Mouse (Mus musculus) kidney, embryonic 16.5 days (tissue): ENCODE results near the gene Myof. TPM values are rescaled to one million over a fixed set of nuclear protein-coding genes. Genes with fewer than 3 reads are reported as not detected.
A peak's percentile ranks its signal among the peaks of the same experiment; 100 is the strongest.

Source experiments
- ATAC-seq: fragments of 200-750 bp; cut with Nextera tagmentation; 2 replicates; pipeline ENCODE4 v1.8.0; 2017; ENCODE audit warnings: moderate TSS enrichment; ENCODE audit not compliant: low FRiP score, low TSS enrichment
- H3K27ac ChIP-seq: fragments of 300-500 bp; sonication (generic); 2 replicates; pipeline ENCODE4 v1.5.1; 2014; ENCODE audit warnings: low read length
- H3K27me3 ChIP-seq: fragments of 300-500 bp; sonication (generic); 2 replicates; pipeline ENCODE4 v1.6.1; 2014; ENCODE audit warnings: low read length, control low read depth, mixed read lengths; ENCODE audit not compliant: insufficient read depth
- H3K36me3 ChIP-seq: fragments of 300-500 bp; sonication (generic); 2 replicates; pipeline ENCODE4 v1.6.1; 2014; ENCODE audit warnings: low read length, control low read depth, mixed read lengths; ENCODE audit not compliant: insufficient read depth
- H3K4me1 ChIP-seq: fragments of 300-500 bp; sonication (generic); 2 replicates; pipeline ENCODE4 v1.6.1; 2014; ENCODE audit warnings: low read length, control low read depth, mixed read lengths; ENCODE audit not compliant: insufficient read depth
- H3K4me2 ChIP-seq: fragments of 300-500 bp; sonication (generic); replicated peaks from 2 replicates; pipeline ENCODE4 v1.6.1; 2014; ENCODE audit warnings: low read depth, low read length
- H3K4me3 ChIP-seq: fragments of 300-500 bp; sonication (generic); 2 replicates; pipeline ENCODE4 v1.5.1; 2014; ENCODE audit warnings: mild to moderate bottlenecking, low read length
- H3K9ac ChIP-seq: fragments of 300-500 bp; sonication (generic); replicated peaks from 2 replicates; pipeline ENCODE4 v1.6.1; 2014; ENCODE audit warnings: low read length
- H3K9me3 ChIP-seq: fragments of 300-500 bp; sonication (generic); 2 replicates; pipeline ENCODE4 v1.6.1; 2016; ENCODE audit warnings: low read length, control low read depth
- WGBS: fragments of 180-500 bp; shearing (Covaris S2); extraction: QIAGEN DNeasy Blood & Tissue Kit; methylation state at CpG from one replicate; pipeline ENCODE4 v1.1.7; 2014; 5-methylcytosine and 5-hydroxymethylcytosine counted together
- polyA plus RNA-seq: library from polyadenylated mRNA; unstranded; fragments of >200 nt; fragmentation: Nextera tagmentation; extraction: Ambion mirVana; gene quantifications from 2 replicates; pipeline ENCODE4 v1.2.1, GENCODE M21; 2015

Myof gene
- polyA plus RNA-seq, 1 experiment from 2014 or later, result 20.9 TPM

DNA sequence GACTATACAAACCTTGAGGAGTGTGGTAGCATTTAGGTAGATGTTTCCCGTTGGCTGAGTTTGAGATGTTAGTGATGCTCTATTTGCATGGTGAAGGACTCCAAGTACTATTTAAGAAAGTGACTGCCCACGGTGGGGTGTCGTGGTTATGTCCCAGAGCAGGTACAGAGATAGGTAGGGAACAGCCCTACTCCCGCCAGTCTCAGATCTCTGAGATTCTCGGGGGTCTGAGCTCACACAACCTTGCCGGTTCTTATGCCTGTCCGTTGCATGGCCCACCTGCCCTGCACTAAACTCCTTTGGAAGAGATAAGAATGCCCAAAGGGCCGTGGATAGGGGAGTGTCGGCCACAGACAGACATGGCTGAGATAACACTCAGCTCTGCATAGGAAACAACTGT lies 12.2 kb downstream of the Myof start:
- Histone ChIP-seq H3K9ac (no peak overlapping the region), H3K27ac (no peak overlapping the region; the same call in 1 of the 2 replicates), H3K4me2 (0 out of 2 replicates have a peak overlapping the region, but pooled peaks have one; percentile 22), H3K4me1 (peaks cover 52% of the 10 kb centered on the region), H3K27me3 (no peaks in the 10 kb centered on the region), H3K9me3 (no peaks in the 10 kb centered on the region), H3K4me3 (no peak overlapping the region), H3K36me3 (no peaks in the 10 kb centered on the region)
- no peak for ATAC-seq
- 58% methylated on average over 9 of the region's 9 CpGs for WGBS

DNA sequence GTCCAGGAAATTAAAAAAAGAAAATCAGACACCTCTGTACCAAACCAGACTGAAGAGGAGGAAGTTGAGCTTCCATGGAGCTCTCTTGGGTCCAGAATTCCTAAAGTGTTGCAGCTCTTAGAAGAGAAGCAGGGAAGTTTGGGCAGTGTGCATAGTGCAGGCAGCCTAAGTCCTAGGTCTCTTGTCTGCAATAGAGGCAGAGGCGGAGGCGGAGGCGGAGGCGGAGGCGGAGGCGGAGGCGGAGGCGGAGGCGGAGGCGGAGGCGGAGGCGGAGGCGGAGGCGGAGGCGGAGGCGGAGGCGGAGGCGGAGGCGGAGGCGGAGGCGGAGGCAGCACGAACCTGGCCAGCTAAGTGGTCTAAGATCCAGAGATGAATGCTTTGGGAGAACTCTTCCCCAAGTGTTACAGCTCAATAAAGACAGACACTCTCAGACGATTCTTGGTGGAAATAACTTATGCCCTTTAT lies 12.7 kb downstream of the Myof start:
- Histone ChIP-seq H3K4me1 (peaks cover 57% of the 10 kb centered on the region), H3K9me3 (no peaks in the 10 kb centered on the region), H3K27ac (peak overlapping the region; percentile 94), H3K4me3 (peak overlapping the region; percentile 23; the same call in 1 of the 2 replicates), H3K27me3 (no peaks in the 10 kb centered on the region), H3K9ac (peak overlapping the region; percentile 49), H3K36me3 (no peaks in the 10 kb centered on the region), H3K4me2 (peak overlapping the region; percentile 46)
- 0 out of 2 replicates have a peak, but pooled peaks have one; percentile 43 for ATAC-seq
- WGBS, result 1% methylated on average over 13 of the region's 23 CpGs

DNA sequence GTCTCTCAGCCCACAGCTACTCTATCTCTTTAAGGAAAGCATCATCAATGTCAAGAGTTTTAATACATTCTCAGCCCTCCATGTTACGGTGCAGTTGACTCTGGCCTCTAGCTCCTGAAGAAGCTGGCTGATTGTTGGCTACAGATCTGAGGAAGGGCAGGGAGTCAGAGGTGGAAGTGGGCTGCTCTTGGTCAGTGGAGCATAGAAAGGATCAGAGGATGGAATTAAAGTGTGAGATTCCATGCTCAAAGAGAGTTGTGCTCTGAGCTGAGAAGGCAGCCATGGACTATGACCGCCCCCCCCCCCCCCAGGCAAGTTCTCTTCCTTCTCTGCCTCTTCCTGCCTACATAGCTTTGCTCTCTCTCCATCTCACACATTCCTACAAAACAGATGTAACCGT lies 13.5 kb downstream of the Myof start:
- H3K9ac ChIP-seq, result peak overlapping the region; percentile 7
- 0 out of 2 replicates have a peak overlapping the region, but pooled peaks have one; percentile 23 for H3K4me3 ChIP-seq
- ATAC-seq, result peak; percentile 71

DNA sequence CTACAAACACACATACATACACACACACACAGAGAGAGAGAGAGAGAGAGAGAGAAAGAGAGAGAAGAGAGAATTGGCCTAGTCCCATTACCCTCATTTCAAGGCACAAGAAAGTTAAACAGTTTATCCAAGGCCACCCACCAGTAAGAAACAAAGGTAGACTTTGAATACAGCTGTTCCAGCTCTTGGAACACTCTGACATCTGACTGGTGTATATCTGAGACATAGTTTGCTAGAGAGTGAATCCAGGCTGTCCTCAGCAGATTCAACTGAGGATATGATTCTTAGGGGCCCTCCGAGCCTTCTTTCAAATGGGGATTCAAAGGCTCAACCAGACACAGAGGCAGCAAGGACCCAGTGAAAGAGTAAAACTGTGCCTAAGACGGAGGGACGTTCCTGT lies 14.1 kb downstream of the Myof start:
- no peak for ATAC-seq
- Histone ChIP-seq H3K4me2 (peak overlapping the region; percentile 46), H3K4me1 (peaks cover 66% of the 10 kb centered on the region), H3K27ac (peak overlapping the region; percentile 94), H3K9ac (no peak overlapping the region; the same call in 1 of the 2 replicates), H3K36me3 (no peaks in the 10 kb centered on the region), H3K4me3 (no peak overlapping the region), H3K27me3 (no peaks in the 10 kb centered on the region), H3K9me3 (no peaks in the 10 kb centered on the region)
- 74% methylated on average over 3 of the region's 3 CpGs for WGBS

More for the DNA sequence above, 13.5 kb downstream of the Myof start:
- H3K36me3 ChIP-seq, result no peaks in the 10 kb centered on the region
- 32% methylated on average over 3 of the region's 3 CpGs for WGBS
- H3K27me3 ChIP-seq, result no peaks in the 10 kb centered on the region
- H3K4me1 ChIP-seq, result peaks cover 63% of the 10 kb centered on the region
- H3K27ac ChIP-seq, result peak overlapping the region; percentile 94
- peak overlapping the region; percentile 46 for H3K4me2 ChIP-seq
- no peaks in the 10 kb centered on the region for H3K9me3 ChIP-seq

DNA sequence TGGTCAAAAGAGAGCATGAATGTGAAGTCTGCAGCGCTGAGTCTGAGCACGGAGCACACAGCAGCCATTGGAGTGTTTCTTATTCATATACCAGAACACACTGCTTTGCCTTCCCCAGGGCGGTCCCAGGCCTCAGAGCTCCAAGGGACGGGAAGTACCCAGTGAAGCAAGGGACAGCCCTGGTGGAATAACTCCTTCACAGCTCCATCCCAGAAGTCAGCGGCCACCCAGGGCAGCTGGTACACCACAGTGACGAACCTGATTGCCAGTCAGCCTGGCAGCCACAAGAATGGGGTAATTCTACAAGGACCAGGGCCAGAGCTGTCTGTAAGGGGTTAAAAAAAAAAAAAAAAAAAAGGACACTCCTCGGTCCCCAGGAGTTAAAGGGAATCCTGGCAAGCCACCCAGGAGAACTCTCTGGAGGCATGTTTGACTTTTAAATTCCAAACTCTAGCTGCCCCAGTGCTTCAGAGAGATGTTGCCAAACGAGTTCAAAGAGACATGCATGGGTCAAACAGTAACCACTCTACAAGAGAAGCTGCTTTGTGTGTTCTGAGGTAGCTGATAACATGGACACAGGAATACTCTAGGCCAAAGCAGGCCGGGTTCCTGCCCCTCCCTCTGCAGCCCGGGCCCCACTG lies 15.4 kb downstream of the Myof start:
- Histone ChIP-seq H3K27me3 (no peaks in the 10 kb centered on the region), H3K4me3 (no peak overlapping the region), H3K4me1 (peaks cover 68% of the 10 kb centered on the region), H3K4me2 (no peak overlapping the region; the same call in 1 of the 2 replicates), H3K9me3 (no peaks in the 10 kb centered on the region), H3K36me3 (no peaks in the 10 kb centered on the region), H3K9ac (0 out of 2 replicates have a peak overlapping the region, but pooled peaks have one; percentile 29), H3K27ac (peak overlapping the region; percentile 94)
- ATAC-seq, result no peak
- 56% methylated on average over 10 of the region's 10 CpGs for WGBS

DNA sequence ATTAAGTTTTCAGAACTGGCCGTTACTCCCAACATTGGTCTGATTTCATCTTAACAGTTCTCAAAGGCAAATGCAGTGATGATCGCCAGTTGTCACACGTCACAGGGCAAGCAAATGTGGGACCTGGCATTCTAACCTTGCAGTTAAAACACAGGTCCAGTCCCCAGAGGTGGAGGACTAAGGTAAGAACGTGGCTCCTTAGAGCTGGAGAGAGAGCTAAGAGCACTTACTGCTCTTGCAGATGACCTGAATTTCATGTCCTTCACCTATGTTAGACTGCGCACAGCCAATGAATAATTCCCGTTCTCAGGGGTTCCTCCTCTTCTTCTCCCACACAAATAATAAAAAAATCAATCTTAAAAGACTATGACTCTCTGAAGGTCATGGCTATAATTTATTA lies 16.0 kb downstream of the Myof start:
- no peak for ATAC-seq
- H3K27ac ChIP-seq, result peak overlapping the region; percentile 94
- no peaks in the 10 kb centered on the region for H3K9me3 ChIP-seq
- H3K9ac ChIP-seq, result no peak overlapping the region
- H3K36me3 ChIP-seq, result no peaks in the 10 kb centered on the region
- 72% methylated on average over 6 of the region's 6 CpGs for WGBS
- no peak overlapping the region for H3K4me2 ChIP-seq
- no peak overlapping the region for H3K4me3 ChIP-seq
- H3K4me1 ChIP-seq, result peaks cover 70% of the 10 kb centered on the region
- H3K27me3 ChIP-seq, result no peaks in the 10 kb centered on the region

DNA sequence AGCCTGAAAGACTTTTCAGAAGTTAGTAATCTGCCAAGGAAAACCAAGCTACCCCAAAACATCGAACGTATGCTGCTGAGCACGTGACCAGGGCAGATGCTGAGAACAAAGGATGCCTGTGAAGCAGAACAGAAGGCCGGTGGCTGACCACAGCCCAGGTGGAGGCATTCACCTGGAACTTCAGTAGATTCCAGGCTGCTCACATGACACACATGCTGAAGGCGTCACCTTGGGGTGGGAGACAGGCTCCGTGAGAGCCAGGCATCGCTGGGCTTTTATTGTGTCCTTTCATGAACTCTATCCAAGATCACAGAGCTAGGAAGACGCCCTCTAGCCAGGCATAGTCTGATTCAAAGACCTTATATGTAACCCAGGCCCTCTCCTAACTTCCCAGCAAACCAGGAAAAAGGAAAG lies 17.2 kb downstream of the Myof start:
- 48% methylated on average over 8 of the region's 8 CpGs for WGBS
- H3K4me2 ChIP-seq, result 0 out of 2 replicates have a peak overlapping the region, but pooled peaks have one; percentile 5
- H3K9me3 ChIP-seq, result no peaks in the 10 kb centered on the region
- H3K4me3 ChIP-seq, result no peak overlapping the region
- H3K9ac ChIP-seq, result no peak overlapping the region
- H3K36me3 ChIP-seq, result no peaks in the 10 kb centered on the region
- H3K4me1 ChIP-seq, result peaks cover 68% of the 10 kb centered on the region
- no peaks in the 10 kb centered on the region for H3K27me3 ChIP-seq
- peak overlapping the region; percentile 97 for H3K27ac ChIP-seq
- peak; percentile 33; the same call in 1 of the 2 replicates for ATAC-seq

DNA sequence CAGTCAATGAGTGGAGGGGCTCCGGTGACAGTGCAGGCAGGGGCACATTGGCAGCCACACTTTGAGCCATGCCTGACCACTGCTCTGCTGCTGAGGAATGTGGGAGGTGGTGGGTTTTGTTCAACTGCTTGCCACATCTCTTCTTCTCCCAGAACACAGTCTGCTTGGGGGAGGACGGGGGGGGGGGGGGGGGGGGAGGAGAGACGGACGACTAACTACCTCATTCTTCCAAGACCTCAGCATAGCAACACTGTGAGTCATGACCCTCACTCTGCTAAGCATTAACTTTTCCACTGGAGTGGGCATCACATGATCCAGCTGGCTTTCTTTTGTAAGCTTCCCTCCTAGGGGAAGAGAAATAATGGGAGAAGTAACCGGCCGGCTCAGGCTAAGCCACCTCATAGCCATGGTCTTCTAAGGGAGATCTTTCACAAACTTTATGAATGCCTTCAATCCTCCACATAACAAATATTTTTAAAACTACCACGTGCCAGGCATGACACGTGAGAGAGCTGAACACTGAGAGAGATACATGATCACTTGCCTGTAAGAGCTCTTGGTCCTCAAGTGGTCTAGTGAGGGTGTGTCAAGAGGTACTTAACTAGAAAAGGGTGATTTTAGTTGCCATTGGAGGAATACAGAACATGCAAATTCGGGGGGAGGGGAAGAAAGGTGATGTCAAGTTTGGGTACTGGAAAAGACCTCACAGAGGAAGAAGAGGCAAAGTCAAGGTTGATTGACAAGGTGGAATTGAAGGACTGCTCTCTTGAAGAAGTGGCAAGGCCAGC lies 17.9 kb downstream of the Myof start:
- 0 out of 2 replicates have a peak overlapping the region, but pooled peaks have one; percentile 15 for H3K4me2 ChIP-seq
- H3K9me3 ChIP-seq, result no peaks in the 10 kb centered on the region
- H3K27ac ChIP-seq, result peak overlapping the region; percentile 97
- ATAC-seq, result peak; percentile 79
- H3K27me3 ChIP-seq, result no peaks in the 10 kb centered on the region
- WGBS, result 40% methylated on average over 8 of the region's 9 CpGs
- H3K4me1 ChIP-seq, result peaks cover 62% of the 10 kb centered on the region
- no peaks in the 10 kb centered on the region for H3K36me3 ChIP-seq
- H3K4me3 ChIP-seq, result no peak overlapping the region
- H3K9ac ChIP-seq, result peak overlapping the region; percentile 31; the same call in 1 of the 2 replicates

DNA sequence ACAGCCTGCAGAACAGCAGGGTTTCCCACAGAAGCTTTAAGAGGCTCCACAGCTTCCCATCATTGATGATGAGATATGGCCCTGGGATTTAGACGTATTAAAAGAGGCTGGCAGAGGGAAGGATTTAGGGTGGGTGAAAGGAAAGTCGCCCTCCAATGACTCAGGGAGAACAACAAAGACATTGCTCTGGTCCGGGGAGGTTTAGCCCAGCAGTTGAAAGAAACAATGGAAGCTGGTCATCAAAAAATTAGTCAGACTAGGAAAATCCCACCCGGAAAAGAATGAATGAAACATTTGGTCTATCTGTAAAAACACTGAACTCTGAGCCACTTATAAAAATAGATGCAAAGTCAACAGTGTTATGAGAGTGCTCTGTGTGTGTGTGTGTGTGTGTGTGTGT lies 19.8 kb downstream of the Myof start:
- H3K9ac ChIP-seq, result no peak overlapping the region
- H3K4me2 ChIP-seq, result no peak overlapping the region
- H3K4me1 ChIP-seq, result peaks cover 44% of the 10 kb centered on the region
- H3K4me3 ChIP-seq, result no peak overlapping the region
- H3K27ac ChIP-seq, result peak overlapping the region; percentile 8; the same call in 1 of the 2 replicates
- ATAC-seq, result no peak
- no peaks in the 10 kb centered on the region for H3K9me3 ChIP-seq
- H3K27me3 ChIP-seq, result no peaks in the 10 kb centered on the region
- 55% methylated on average over 4 of the region's 4 CpGs for WGBS
- H3K36me3 ChIP-seq, result no peaks in the 10 kb centered on the region
